Mouse (Mus musculus): ENCODE data around the gene Pigq. TPM values are rescaled to one million over a fixed set of nuclear protein-coding genes. Genes with fewer than 3 reads are reported as not detected.

Pigq gene
- total RNA-seq (2021): 100 to 1,000 TPM; 110 to 111 TPM
- long read RNA-seq, experiment 1, transcript Pigq-201 (11 exons, 3,173 nt): major isoform, 78 of 100 reads
- long read RNA-seq, experiment 1, partial matches to known transcripts: 6 of 100 reads
- long read RNA-seq, experiment 1, other reads (novel, unspliced or antisense): 14 of 100 reads
- long read RNA-seq, experiment 2, transcript Pigq-201 (11 exons, 3,173 nt): major isoform, 10 of 43 reads
- long read RNA-seq, experiment 2, partial matches to known transcripts: 9 of 43 reads
- long read RNA-seq, experiment 2, other reads (novel, unspliced or antisense): 23 of 43 reads

DNA sequence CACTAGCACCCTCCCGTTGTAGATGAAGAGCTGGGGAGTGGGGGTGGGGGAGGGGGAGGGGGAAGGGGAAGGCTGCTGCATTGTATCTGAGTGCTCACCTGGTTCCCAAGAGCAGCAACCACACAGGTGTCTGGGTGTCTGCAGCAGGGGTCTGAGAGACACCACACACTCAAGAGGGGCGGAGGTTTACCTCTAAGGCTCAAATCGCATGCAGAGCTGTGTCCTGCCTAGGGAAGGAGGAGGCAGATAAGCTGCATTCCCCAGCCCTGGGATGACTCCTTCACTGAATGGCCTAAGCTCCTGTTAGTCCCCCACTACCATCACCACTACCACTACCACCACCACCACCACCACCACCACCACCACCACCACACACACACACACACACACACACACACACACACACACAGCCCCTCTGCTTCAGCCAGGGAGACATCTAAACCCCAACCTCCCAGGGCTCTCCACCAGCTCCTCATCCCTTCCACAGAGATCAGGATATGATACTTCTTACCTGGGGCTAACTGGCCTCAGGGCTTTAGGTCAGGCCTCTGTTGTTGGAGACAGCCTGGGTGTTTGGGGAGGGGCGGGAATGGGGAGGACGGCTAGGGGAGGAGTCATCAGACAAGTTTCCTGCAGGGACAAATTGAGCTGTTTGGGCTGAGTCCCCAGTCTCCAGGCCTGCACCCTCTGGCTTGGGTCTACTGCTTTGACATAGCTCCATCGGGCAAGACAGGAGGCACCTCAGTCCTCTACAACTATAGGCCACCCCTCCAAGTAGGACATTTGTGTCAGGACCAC, at the start of gene Pigq, which contains the start of gene Nhlrc4:
Gene Pigq (minus strand): TSS at position 571 of the 798 bp plus-strand sequence.
Gene Nhlrc4 (minus strand): TSS at position 596 of the 798 bp plus-strand sequence.
- DNase-seq (ENCODE audit: low spot score in 2 of 2): no peak

DNA sequence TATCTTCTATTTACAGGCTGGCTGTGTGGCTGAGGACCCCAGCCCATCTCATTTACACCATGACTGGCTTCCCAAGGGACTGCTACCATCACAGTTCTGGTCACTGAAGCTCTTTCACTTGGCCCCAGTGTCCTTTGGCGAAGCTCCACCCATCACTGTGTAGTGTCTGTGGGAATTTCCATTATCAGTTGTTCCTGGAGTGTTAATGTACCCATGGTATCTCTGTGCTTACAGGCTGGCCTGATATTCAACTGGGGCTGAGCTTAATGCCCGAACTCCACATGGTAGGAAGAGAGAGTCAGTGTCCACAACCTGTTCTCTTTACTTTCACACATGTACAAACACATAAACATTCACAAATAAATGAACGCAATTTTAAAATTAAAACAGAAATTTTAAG, 48.8 kb upstream of the Pigq start:
- no peak for DNase-seq (ENCODE audit: low spot score in 2 of 2)

DNA sequence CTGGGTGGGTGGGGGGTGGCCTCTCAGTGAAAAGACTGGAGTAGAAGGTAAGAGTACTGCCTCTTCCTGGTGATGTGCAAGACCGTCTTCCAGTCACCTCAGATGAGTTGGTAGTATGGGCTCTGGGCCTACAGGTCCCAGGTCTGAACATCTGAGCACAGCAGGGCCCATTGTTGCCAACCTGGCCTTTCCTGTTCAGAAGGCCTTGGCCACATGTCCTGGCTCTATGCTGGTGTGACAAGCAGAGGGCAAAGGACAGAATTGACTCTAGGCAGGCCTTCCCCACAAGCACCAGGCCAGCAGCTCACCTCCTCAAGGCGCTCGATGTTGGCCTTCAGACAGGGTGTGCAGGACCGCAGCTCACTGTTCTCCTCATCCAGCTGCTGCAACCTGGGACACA, 47.5 kb upstream of the Pigq start:
- no peak for DNase-seq (ENCODE audit: low spot score in 2 of 2)

DNA sequence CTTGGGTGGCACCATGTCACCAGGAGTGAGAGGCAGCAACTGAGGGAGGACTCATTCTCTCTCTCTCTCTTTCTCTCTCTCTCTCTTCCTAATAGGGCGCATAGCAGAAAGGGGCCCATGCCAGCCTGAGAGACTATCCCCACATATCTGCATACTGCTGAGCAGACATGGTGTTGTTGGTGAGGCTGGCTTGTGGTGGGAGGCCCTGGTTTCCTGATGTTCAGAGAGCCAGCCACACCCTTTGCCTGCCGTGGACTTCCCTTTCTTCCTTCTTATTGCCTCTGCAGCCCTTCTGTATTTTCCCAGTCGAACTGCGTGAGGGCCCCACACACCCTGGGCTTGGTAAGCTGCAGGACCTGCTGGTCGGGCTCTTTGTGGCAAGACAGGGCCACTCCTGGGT, 45.6 kb upstream of the Pigq start:
- DNase-seq (ENCODE audit: low spot score in 2 of 2): no peak

DNA sequence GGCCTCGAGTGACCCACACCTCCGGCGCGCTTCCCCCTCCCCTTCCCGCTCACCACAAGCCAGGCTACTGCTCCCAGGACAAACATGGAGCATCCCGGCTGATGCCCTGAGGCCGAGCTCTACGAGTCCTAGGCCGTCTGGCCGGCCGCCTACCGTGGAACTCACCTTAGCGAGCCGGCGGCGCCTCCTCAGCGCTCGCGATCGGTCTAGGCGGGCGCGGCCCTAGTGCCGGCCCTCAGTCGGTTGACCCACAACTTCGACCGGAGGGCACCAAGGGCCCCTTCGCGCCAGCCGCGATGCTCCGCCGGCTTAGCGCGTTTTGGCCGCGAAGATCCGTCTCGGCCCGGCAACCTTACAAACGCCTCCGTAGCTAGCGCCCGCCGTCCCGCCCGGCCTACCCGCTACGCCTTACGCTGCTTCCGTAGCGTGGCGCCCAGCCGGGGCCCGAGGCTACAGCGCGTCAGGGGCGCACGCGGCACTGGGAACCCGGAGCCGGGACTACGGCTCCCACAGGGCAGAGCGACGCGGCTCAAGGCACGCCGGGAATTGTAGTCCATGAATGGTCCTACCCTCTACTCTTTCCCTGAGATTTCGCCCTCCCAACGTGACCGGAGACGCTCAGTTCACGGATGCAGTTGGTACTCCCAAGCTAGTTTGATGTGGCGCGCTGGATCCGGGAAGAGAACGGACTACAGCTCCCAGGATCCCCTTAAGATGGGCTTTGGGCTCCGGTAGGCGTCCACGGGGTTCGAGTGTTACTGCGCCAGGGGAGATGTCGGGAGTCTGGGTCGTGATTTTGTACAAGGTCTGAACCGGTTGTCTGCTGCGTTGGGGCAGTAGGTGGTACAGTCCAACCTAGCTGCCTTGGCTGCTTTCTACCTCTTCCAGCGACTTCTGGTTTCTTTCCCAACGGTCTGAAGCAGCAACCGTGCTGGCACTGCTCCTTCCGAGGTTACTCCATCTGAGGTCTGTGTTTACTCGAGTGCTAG, 40.9 kb upstream of the Pigq start, which contains the start of gene Capn15:
Gene Capn15 (minus strand): TSS at position 491 of the 989 bp plus-strand sequence.
- peak; percentile 88 to 91 for DNase-seq (ENCODE audit: low spot score in 2 of 2)

DNA sequence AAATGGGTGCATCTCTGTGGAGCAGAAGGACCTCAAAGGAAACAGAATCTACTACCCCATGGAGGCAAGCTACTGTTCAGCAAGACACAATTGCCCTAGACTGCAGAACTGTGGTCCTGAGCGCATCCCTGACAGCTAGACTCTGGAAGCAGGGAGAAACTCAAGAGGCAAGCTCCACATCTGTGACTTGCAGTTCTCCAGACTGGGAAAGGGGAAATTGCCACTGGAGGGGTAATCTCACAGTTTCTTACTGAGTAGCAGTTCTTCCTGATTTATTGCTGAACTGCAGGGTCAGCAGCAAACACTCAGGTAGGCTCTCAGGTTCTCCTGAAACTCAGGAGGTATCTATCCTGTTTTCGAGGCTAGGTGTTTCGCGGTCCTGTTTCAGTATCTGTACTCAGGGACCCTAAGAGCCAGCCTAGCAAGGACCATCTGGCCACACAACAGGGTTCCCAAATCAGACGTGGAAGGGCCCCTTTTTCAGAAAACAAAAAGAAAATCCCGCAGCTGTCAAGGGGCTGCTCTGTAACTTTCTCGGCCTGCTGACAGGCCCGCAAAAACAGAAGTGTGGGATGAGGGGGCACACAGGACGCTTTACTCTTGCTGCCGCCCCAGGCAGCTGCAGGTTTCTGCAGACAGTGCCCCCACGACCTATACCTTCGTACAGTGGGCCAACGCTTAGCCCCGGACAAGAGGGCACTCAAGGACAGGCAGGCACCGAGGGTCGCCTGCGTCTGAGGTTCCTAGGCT, 40.0 kb upstream of the Pigq start:
- DNase-seq (ENCODE audit: low spot score in 2 of 2): peak in 1 of 2 experiments; percentile 29

DNA sequence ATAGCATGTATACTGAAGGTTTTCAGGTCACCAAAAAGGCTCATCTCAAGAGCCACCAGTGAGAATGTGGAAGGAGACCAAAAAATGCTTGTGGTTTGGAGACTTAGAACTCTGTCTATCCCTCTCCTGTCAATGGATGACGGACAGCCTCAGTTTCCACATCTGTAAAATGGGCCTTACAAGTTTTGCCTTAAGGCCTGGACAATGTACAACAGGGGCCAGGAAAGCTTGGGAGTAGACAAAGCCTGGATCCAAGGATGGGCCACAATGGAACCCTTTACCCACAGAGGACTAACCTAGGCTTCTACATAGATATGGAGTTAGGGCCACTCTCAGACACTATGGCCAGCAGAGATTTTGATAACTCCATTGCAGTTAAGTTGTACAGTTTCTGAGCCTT, 39.3 kb upstream of the Pigq start:
- DNase-seq (ENCODE audit: low spot score in 2 of 2): no peak

DNA sequence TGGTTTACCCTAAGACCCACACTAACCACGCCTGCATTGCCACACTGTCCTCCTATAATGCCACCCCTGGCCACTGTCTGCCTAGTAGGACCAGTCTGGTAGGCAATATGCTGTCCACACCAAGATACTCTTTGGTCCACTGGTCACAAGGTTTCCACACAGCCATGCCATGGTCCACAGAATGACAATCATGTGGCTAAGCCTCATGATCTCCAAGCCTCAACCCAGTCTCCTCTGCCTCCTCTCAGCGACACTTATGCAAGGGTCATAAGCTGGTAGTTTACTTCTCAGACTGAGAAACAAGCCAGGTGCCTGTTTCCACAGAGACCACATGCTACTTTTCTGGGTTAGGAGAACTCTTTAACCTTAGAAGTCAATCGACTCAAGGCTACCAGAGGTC, 38.2 kb upstream of the Pigq start:
- DNase-seq (ENCODE audit: low spot score in 2 of 2): no peak

DNA sequence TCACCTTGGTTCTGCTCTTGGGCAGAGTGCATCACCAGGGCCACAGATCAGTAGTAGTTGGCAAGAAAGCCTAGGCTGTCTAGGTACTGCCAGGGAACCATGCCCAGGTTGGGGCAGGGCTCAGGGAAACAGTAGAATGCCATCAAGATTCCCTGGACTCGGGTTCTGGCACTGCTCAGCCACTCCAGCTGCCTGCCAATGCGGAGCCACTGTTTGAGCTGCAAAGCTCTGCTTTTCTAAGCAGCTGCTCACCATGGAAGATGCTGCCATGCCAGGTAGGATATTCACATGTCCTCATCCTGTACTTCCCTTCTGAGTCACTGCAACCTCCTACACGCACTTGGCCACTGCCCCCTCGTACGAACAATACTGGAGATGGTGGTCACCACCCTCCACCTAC, 36.1 kb upstream of the Pigq start:
- no peak for DNase-seq (ENCODE audit: low spot score in 2 of 2)

DNA sequence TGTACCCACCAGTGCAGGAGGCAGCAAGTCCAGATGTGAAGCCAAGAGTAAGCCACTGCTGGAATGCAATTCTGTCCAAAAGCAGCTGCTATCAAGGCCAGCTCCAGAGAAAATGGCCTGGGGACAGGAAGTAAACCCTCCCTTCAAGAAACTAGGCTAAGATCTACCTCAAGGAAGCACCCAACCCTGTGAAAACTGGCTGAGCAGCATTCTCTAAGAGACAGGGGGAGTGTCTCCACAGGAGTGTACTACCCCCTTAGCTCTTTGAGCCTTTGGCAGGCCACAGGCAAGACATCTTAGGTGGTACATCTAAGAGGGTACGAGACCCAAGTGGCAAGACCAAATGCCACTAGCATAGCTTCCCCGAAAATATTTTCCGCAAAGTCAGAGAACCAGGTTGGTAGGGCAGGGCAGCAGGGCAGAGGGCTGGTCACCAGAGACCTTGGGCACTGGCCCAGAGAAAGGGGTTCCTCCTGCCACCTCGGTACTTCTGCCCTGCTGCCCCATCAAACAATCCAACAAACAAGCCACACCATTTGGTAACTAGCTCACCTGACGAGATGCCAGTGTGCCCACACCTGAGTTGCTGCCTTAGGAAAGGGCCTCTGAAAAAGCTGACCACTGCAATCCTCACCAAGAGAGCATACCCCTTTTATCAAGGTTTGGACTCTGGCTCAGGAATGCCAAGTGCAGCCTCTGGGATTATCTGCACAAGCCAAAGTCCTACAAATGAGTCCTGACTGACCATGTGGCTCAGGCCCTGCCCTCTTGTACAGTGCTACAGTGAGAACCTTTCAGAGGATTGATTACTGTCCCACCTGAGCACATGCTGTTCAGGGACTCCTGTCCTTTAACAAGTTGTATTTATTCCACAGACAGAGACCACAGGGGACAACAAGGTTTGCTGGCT, 35.3 kb upstream of the Pigq start:
- DNase-seq (ENCODE audit: low spot score in 2 of 2): no peak

DNA sequence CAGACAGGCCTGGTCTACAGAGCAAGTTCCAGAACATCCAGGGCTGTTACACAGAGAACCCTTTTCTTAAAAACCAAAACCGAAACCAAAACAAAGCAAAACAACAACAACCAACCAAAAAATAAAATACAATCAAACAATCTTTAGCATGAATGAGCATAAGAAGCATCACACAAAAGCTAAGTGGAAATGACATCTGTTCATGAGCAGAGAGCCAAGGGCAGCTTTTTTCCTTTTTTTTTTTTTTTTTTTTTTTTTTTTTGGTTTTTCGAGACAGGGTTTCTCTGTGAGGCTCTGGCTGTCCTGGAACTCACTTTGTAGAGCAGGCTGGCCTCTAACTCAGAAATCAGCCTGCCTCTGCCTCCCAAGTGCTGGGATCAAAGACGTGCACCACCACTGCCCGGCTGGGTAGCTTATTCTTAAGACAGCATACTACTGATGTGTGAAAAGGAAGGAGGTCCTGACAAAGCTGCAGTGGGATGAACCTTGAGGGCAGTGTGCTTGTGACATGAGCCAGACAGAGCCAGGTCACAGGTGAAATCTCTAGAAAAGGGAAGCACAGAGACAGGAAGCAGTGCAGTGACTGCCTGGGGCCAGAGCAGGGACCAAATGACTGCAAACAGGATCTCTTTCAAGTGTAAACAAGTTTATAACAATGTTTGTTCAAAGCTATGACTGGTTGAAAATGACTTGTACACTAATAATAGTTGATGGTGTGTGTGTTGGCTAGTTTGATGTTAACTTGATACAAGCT, 26.4 kb upstream of the Pigq start:
- DNase-seq (ENCODE audit: low spot score in 2 of 2): no peak

DNA sequence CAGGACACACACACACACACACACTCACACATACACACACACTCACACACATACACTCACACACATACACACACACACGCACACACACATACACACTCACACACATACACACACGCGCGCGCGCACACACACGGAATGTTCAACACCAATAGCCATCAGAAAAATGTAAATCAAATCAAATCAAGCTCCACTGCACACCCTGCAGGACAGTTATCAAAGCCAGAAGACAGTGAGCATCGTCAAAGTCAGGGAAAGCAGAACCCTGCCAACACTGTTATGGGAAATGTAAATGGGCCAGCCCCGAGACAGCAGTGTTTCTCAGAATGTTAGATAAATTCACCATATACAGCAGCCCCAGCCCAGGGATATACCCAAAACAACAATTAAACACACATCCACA, 25.7 kb upstream of the Pigq start:
- DNase-seq (ENCODE audit: low spot score in 2 of 2): no peak

DNA sequence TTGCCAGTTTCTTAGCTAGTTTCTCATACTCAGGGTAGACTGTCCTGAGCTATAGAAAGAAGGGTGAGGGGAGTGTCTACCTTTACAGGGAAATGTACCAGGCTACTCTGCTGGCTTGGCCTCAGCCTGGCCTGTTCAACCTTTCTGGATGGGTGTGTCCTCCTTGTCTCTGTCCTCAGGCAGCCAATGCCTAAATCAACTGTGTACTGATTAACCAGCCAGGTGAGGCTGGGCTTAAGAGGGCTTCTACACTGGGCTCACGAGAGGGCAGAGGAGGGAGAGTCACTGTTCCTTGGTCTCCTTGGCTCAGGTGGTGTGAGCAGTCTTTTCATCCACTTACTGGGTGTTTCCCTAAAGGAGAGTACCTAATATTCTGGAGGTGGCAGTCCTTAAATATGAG, 23.4 kb upstream of the Pigq start:
- DNase-seq (ENCODE audit: low spot score in 2 of 2): no peak

DNA sequence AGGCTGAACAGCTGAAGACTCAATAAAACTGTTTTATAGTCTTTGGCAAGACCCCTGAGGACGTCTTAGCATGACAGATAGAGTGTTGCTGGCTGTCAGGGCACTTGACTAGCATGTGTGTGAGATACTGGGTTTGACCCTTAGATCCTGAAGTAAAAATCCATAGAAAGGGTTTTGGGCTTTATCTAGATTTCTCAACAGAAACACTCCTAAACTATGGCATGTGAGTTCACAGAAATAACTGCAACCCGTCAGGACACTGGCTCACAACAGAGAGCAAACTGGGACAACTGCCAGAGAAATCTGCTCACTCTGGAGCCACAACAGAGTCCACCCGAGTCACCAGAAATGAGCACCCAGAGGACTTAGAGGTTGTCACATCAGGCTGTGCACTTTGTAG, 22.9 kb upstream of the Pigq start:
- DNase-seq (ENCODE audit: low spot score in 2 of 2): no peak

DNA sequence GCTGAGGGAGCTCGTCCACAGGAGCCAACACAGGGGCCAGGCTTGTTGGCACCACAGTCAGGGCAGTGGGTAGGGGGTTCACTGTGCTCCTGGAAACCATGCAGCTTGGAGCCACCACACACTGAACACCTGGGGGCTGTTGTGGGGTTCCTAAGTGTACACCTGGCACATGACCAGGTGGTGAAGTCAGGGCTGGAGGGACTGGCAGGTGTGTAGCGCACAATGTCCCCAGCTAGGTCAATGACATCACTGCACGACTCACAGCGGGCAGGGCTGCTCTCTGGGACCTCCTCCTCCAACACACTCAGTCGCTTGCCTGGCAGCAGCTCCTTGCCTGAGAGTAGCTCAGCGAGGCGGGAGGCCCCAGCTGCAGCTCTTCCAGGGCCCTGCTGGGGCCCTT, 19.5 kb upstream of the Pigq start:
- no peak for DNase-seq (ENCODE audit: low spot score in 2 of 2)

DNA sequence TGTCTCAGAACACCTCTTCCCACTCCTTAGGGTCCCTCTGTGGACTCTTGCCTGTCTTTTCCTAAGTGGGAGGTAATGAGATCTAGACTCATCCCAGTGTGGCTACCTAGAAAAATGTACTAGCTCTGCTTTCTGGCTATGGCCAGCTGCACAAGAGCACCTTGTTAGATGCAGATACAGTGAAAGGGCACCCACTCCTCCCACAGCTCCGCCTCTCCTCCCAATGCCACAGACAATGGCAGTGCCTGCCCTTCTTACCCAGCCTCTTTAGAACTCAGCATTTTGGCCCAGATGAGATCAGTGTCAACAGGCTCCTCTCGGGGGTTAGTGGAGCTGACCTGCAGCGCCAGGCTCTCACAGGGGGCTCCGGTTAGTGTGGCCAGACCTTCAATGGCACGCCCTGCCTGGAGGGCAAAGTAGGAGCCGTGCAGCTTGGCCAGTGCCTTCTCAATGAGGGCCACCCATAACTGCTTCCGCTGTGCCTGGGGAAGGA, 17.7 kb upstream of the Pigq start:
- DNase-seq (ENCODE audit: low spot score in 2 of 2): no peak

DNA sequence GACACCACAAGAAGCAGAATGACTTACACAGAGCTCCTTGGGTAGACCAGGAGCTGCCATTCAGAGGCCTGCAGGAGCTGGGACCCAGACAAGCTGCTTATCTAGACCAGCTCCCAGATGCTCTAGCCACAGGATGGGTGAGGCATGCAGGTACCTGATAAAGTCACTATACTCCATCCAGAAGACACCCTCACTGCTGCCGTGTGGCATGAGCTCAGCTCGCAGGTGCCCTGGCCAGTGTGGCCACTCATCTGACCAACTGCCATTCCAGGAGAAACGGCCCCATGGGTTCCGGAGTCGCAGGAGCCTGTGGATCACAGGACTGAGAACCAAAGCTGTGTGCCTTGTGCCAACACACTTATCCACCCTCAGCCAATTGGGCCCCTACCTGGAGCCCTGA, 16.8 kb upstream of the Pigq start:
- DNase-seq (ENCODE audit: low spot score in 2 of 2): no peak

DNA sequence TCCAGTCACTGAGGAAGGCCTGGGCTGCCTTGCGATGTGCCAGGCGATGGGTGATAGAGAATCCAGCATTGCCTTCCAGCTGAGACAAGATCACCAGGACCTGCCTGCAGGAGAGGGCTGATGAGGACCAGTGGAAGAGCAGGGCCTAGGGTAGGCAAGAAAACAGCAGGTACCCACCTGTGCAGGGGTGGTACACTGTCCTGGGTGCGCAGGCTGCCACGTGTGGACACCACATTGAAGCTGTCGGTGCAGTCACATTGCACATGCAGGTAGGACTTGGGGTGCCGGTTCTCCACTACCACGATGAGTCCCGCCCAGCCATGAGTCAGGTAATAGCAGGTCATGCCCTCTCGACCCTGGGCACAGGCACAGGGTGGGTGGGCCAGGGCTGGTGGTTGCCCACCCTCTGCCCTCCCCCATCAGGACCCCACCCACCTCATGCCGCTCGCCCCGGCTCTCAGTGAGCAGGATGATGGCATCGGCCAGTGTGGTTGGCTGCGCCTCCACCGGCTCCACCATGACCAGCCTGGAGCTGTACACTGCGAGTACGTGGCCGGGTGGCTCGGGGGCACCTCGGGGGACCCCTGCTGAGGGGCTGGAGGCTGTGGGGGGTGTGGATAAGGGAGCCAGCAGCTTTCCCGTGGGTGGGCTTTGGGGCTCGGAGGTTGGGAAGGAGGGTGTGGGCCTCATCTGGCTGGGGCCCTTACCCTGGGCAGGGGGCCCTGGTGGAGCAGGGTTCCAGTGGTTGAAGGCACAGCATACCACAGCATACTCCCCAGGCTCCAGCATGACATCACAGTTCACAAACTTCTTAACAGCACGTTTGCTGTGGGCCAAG, 15.1 kb upstream of the Pigq start:
- no peak for DNase-seq (ENCODE audit: low spot score in 2 of 2)
